Mouse (Mus musculus) frontal cortex, postnatal 36 days (tissue): ENCODE measurements around the gene Prkd3.

Experiments
- DNase-seq, 2 experiments: peaks; one replicate each; pipeline ENCODE4 v3.0.0; 2022; ENCODE audit warnings: low spot score in 2 of 2

Gene Prkd3

DNA sequence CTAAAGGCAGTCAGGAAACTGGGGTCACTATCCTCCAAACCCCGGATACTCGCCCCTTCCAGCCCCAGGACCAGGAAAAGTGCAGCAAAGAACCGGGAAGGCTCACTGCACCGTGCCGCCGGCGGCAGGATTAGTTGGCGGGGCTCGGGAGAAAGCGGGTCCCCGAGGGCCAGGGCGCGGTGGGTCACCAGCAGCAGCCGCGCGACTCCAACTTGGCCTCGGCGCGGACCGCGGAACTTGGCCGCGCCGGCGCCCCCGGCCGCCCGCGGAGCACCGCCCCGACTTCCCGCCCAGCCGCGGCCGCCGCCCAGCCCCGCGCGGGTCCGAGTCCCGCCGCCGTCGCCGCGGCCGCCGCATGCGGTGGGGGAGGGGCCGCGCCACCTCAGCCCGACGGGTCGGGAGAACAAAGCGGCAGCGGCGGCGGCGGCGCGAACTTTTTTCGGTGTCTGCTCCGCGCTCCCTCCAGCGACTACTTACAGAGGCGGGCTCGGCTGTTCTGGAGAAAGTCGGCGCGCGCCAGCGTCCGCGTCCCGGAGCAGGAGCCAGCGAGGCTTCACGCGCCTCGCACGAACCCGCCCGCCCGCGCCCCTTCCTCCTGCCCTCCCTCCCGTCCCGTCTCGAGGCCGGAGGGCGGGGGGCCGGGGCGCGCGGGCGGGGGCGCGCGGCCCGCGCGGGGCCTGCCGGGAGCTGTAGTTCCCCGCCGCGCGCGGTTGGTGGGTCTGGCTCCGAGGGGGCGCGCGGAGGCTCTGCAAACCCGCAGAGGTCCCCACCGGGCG lies at the start of gene Prkd3:
TSS of gene Prkd3 (minus strand) at position 609 of the 776 bp plus-strand sequence.
- DNase-seq = peak; percentile 31 to 32

DNA sequence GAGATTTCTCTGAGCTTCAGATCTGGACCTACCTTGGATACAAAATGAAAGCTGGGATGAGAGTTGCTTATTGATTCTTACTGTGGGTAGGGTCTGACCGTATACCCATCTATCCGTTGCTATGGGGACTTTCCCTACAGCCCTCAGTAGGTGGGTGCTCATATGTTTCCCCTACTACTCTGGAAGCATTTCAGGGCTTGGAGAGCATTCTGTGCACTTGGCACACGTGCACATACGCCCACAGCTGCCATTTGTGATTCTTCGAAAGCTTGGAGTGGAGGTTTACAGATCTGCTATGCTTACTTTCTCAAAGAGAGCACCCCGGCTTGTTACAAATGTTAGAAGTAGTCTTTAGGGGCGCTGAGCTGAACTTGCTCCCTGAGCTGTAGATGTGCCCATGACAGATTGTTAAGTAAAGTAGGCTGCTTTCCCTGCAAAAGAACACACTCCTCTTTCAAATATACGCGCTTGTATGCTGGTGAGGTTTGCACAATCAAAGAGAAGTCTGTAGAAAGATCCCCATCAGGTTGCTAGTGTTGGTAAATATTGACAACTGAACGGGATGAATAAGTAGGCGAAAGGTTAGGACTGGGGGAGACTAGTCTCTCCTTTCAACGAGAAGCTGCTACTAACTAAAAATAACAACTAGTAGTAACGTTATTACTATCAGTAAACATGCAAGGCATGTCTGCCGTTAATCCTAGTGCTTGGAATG lies 49.3 kb upstream of the Prkd3 start:
- peak; percentile 33 to 65 for DNase-seq

DNA sequence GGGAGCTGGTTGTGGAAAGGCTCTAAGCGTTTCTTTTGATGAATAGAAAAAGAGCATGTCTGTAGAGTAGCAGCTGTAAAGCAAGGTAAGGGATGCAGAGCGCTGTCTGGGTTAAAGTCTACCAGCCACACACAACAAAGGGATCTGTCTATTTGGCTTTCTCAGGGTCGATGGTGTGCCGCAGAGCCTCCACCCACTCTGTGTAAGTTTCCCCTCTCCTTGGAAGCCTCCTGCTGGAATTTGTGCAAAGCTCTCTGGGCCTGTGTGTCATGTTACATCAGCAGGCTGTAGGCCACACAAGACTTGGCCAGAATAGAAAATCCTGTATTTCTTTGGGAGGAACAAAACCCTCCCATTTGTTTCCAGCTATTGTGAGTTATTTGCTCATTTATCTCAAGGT lies 48.4 kb upstream of the Prkd3 start:
- no peak for DNase-seq

DNA sequence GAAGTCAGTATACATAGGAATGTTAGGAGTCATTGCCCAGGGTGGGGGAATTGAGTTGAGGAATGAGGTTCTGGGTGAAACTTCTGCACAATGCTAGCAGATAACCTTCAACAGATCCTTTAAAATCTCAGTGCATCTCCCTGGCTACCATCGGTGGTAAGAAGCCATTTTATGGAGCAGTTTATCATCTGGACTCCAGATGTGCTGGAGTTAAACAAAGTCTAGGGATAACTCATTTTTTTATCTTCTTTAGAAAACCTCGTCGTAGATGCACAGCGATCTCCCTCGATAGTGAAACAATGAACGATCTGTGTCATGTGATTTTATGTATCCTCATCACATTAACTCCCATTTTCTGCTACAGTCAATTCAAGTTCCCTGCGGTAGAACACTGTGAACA lies 48.0 kb upstream of the Prkd3 start:
- no peak for DNase-seq

DNA sequence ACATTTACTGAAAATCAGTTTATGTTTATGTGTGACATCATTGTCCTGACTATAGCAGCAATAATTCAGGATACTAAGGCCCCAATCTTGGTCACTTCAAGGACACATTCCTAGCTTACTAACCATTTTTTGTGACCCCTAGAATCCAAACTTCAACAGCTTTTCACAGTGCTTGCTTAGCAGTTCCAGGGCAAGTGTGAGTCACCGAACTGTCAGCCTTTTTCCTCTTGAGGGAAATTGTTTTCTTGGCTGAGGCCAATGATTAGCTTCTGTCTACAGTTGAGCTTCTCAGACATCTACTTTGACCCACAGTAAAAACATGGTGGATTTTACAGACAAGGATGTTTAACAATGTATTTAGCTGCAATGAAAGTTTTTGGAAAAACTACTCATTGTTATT lies 43.6 kb upstream of the Prkd3 start:
- DNase-seq = no peak

DNA sequence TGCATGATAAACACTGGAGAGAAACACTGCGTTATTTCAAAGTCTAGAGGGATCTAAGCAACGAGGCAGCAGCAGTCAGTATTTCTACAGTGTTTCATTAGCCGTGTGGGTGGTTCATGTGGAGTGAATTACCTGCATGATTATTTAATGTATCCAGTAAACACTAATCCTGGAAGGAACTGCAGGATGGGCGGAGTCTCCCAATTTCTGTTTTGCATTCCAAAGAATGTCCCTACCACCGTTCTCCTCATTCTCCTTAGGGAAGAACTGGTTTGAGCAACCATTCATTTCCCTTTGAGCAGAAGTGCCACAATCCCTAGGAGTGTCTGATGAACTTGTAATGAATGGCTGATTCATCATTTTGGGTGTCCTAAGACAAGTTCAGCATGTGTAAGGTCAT lies 39.6 kb upstream of the Prkd3 start:
- DNase-seq = no peak

DNA sequence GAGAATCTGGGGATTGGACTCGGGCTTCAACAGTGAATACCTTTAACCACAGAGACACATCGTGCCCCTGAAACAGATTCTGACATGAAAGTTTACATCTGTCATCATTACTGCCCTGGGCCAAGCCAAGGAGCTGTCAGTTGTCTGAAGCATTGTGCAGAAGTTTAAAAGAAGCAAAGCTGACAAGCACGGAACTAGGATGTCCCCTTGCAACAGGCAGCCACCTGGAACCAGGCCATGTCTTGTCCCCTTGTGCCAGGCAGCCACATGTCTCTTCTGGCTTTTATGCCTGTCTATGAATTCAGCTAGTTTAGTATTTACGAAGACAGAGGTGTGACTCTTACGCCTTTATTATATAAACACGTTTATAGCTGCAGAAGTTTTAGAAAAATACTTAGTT lies 37.7 kb upstream of the Prkd3 start:
- no peak for DNase-seq

DNA sequence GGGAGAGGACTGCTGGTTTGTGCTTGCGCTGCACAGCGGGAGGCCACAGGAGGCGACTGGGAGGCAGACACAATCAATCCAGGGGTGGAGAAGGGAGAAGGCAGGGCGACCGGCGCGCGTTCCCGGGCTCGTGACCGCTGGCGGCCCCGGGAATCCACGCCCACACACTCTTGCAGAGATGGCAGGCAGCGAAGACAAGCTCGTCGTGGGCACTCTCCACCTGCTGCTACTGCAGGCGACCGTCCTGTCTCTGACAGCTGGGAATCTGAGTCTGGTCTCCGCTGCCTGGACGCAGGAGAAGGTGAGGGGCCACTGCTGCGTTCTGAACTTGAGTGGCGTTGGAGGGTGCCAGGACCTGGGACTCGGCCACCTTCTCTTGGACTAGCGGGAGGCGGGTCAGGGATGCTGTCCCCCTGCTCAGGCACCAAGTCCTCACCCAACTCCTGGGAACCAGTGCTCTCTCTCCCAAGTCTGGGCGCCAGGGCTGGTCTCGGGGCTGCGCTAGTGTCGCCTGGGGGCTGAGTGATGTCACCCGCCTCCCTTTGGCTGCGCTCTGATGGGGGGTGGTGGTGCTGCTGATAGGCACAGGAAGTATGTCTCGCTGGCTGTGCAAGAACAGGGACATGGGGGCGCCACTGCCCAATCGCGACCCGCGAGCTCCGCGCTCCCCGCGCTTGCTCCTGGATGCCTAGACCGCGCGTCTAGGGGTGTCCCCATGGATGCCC lies 31.6 kb upstream of the Prkd3 start:
- DNase-seq = peak; percentile 54 to 62

DNA sequence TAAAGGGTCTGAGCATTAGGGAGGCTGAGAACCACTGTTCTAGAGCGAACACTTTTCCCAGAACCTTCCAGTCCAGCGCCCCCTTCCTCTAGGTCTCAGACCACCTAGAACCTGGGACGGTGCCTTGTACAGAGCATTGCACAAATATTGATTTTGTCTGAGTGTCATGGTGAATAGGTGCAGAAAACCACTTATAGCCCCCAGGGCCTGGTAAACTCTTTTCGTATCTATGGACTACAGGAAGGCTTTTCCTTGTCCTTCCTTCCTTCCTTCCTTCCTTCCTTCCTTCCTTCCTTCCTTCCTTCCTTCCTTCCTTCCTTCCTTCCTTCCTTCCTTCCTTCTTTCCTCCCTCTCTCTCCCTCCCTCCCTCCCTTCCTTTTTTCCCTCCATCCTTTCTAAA lies 31.0 kb upstream of the Prkd3 start, which contains the start of gene Qpct:
TSS of gene Qpct (plus strand) at position 301 of the 400 bp plus-strand sequence.
- DNase-seq = no peak

DNA sequence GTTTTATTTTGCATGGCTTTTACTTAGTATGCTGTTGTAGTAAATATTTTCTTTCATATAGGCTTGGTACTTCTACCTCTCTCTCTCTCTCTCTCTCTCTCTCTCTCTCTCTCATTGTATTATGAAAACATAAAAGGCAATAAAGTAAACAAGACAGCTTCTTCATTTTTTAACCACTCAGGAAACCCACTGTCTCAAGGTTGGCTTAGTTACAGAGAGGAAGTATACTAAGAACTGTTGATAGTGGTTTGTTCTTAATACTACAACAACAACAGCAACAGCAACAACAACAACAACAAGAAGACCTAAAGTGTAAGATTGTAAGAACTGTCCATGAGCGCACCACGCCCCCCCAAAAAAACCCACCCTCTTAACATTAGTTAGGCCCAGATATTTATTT lies 23.1 kb upstream of the Prkd3 start:
- no peak for DNase-seq

DNA sequence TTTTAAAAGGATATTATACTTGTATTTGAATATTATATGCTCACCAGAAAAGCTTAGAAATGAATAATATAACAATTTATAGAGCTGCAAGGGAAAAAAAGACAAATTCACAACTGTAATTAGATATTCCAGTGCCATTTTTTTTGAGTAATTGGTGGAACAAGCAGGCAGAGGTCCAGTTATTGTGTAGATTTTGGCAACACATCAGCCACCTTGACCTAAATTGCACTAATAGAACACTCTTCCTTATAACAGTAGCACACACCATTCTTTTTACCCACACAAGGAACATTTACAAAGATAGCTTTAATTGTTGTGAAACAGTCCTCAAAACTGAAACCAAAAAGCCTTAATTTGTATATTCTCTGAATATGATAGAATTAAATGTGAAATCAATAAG lies 19.0 kb upstream of the Prkd3 start:
- DNase-seq = no peak

DNA sequence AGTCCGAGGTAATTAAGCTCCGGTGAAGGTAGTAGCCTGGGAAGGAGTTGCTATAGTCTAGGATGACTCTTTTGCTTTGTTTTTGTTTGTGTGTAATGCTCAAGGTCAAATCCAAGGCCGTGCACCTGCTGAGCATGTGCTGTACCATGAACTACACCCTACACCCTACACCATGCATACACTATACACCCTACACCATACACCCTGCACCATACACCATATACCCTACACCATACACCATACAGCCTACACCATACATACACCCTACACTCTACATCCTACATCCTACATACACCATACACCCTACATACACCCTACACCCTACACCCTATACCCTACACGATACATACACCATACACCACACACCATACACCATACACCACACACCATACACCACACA lies 12.2 kb upstream of the Prkd3 start:
- DNase-seq = no peak

DNA sequence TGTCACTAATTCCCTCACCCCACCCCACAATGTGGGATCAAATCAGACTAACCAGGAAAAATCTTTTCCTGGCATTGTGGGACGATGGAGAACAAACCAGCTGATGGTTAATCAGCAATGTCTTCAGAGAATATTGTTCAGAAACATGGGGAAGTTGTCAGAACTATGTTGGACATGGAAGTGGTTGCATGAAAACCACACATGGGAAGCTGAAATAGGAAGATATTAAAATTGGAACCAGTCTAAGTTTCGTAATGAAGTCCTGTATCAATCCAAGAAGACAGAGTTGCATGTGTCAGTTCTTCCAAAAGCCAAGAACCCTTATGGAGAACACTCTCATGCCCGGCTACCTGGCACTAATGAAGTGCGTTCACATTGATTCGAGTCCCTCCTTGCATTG lies 11.0 kb upstream of the Prkd3 start:
- DNase-seq = no peak

DNA sequence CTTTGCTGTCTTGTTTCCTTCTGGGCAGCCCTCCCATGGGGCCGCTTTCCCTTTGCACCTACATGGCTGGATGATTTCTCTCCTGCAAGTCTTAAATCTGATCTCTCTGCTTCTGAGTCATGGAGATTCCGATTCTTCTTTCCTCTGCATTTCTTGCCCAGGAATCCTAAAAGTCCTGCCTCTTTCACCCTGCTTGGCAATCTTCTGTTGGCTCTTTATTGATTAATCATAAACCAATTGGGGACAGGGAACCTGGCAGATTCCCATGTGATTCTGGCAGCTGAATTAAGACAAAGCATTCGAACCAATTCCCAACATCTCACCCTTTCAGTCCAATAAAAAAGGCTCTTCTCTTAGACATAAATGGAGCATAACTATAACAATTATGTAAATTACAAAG lies 8.6 kb upstream of the Prkd3 start:
- DNase-seq = no peak

DNA sequence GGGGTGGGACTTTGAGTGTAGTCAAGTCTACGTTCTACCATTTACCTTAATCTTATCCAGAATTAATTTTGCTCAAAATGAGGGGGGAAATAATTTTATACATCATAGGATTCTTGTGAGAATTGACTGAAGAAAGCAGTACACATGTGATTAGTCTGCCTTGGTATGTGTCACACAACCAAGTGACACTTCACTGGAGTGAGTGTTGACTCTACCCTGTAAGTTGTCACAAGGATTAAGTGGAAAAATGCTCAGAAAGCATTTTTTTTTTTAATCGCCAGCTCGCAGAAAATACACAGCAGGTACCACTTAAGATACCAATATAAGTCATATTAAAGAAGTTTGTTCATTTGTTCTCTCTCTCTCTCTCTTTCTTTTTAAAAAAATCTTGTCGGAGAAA lies 3.9 kb upstream of the Prkd3 start:
- DNase-seq = no peak

DNA sequence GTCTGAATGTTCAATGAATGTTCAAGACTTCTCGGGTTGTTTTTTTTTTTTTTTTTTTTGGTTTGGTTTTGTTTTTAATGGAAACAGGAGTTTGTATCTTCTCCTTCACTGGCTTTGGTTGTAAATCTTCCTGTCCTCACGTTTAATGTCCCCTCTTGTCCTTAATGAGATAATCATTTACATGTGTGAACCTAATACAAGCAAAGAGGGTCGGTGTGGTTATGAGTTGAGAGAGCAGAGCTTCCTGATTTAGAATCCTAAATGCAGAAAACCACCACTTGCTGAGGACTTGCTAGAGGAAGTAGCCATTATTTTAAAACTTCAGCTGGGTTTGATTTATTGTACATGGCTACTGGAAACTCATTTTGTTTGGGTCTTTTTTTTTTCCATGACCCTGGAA lies 2.1 kb upstream of the Prkd3 start:
- no peak for DNase-seq

DNA sequence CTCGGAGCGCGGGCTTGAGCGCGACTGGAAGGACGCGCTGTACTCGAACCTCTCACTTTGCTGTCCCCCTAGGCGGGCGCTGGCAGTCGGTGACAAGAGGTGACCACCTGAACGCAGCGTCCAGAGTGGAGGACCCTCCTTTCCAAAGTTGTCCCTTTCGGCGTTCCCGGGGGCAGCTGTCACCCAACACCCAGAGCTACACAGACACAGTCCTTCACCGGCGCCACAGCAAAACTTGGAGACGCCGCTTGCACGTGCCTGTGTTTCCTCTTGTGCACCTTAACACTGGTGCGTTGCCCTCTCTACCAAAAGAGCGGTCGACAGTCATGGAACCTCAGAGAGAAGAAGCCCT lies 344 bp upstream of the Prkd3 start:
- no peak for DNase-seq

DNA sequence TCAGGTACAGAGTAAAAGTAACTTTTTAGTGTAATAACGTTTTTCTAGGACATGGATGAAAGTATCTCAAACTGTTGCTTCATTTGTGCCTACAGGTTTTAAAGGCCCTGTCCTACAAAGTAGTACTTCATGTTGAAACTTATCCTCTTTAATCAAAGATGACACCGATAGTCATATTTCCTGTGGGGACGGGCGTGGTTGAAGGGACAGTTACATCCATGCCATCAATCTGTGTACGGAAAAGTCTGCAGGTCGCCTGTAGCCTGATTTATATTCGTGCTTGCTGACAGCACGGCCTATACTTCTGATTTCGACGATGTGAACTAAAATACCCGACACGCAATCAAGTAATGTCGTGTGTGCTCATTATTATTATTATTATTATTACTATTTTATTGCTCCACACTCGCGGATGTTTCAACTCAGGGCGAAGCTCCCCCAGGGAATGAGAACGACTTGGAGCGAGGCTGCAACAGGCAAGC lies 849 bp downstream of the Prkd3 start:
- DNase-seq = no peak

DNA sequence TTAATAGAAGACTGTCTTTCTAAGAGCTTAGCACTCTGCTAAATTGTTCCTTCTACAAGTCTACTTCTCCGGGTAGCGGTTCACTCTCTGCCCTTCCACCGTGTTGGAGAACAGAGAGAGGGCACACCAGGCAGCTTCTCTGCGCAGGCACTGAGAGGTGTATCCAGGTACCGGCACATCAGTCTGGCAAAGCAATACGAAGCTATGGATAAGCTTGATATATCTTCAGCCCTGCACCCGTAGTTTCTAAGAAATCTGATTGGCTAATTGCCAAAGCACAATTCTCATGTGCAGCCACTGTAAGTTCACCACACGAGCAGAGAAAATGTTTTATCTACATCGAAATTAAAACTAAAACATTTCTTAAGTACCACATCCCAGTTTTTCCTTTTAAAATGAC lies 2.2 kb downstream of the Prkd3 start:
- DNase-seq = no peak

DNA sequence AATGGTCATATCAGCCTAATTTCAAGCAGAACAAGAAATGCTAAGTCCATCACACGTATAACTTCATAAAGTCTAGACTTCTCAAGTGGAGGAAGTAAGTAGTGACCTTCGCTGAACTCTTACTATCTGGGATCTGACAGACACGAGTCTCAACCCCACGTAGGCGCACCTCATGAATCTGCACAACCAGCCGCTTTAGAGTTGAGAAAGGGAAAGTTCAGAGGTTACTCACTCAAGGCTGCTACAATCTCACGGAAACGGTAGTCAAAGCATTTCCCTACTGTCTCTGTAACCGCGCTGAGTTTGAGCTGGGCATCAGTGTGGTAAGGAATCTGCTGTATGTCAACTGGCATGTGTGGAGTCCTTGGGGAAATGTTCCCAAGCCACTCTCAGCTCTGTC lies 4.8 kb downstream of the Prkd3 start:
- DNase-seq = no peak

DNA sequence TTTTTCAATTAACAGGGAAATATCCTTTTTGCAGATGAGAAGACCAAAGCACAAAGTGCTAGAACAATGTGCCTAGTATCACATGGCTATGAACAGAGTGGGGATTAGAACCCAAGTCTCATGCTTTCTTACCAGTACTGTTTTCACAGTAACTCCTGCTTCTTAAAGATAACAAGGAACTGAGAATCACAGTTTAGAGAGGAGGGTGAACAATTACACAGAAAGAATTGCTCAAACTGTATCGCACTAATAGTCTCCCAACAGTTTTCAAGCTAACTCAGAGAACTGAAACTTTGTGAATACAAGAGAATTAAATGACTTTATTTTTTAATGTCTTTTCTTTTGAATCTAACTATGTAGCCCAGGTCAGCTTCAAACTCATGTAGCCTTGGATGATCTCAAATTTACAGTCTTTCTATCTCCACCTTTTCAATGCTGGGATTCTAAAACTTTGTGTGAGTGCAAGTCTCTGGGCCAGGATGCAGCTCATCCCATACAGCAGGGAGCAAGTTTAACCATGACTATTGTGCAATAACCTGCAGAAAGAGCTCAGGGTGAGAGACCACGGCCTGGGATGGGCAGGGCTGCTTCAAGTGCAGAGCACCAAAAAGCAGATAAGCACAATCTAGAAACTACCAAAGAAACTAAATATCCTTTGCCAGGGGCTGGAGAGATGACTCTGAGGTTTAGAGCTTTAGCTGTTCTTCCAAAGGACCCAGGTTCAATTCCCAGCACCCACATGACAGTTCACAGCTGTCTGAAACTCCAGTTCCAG lies 5.5 kb downstream of the Prkd3 start:
- DNase-seq = no peak

DNA sequence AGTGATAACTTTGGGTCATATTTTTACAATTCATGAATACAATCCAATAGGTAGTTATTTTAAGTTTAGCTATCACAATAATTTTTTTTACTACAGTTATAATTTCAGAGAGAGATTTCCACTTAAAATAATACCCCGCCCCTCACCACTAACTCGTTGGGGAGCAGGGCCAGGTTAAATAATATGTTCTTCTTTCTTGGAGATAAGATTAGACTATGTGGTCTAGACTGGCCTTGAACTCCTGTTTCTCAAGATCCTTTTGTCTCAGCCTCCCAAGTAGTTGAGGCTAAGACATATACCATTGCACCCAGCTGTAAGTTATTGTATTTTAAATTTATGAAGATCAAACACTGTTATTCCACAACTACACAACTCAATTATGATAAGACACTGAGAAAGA lies 7.0 kb downstream of the Prkd3 start:
- no peak for DNase-seq
